Mouse (Mus musculus): ENCODE results near the gene Hyal2.

Gene Hyal2

GRCm38 (mm10) chr9:107590773-107591060, 23.0 kb downstream of the Hyal2 start:
- no peak for DNase-seq

DNA sequence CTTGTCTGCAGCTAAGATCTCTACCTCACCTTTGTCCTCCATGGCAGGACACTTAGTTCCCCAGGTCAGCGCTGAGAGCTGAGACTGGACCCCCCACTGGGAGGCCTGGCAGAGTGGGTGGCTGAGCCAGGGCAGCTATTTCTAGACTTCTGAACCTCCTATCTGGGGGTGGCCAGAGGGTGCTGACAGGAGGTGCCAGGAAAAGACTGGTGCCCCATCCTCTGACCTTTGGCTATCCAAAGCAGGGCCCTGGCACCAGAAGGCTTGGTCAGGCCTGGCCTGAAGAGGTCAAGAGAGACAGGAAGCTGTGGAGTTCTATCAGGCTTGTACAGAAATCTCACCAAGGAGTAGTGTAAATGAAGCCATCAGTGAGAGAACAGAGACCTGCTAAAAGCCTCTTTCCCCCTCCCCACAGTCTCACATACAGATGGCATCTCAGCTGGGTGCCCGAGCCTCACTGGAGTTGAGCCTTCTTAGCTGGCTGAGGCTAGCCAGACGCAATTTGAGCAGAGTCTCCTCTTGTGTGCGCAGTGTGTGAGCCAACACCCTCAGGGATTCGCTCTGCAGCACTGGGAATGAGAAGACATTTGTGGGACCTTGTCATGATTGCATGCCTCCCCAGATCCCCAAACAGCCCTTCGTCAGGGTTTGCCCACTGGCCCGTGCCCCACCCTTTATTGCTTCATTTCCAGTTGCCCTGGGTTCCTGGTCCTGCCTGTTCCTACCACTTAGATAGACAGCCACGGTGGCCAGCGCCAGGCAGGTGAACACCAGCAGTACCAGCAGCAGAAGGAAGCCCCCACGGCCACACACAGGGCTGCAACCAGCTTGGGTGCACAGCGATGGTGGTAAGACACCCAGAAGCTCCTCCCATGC, 25.6 kb downstream of the Hyal2 start:
- no peak for DNase-seq

GRCm38 (mm10) chr9:107594281-107595062, 26.7 kb downstream of the Hyal2 start:
- no peak for DNase-seq

- no peak for DNase-seq
Measured at GRCm38 (mm10) chr9:107596619-107597569, 29.1 kb downstream of the Hyal2 start.

- no peak for DNase-seq
Measured at GRCm38 (mm10) chr9:107598385-107598784, 30.6 kb downstream of the Hyal2 start.

- no peak for DNase-seq
Measured at GRCm38 (mm10) chr9:107599433-107599832, 31.7 kb downstream of the Hyal2 start.

GRCm38 (mm10) chr9:107599842-107600241, 32.1 kb downstream of the Hyal2 start:
- DNase-seq: no peak

DNA sequence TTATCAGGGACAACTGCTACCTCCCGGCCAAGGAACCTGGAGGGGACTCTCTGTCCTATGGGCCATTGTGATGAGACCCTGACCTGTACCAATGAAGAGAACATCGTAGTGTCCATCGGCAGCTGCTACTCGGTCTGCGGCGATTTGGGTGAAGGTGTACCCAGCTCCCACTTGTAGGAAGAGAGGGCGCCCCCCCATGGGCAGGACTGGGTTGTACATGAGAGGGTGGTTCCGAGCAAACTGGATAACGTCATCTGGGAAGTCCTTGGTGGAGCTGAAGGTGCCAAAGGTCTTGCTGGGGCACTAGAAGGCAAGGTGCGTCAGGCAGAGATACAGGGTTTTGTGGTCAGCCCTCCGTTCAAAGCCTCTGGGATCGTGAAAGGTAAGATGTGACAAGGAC, 33.0 kb downstream of the Hyal2 start:
- DNase-seq: peak; percentile 27 to 31

DNA sequence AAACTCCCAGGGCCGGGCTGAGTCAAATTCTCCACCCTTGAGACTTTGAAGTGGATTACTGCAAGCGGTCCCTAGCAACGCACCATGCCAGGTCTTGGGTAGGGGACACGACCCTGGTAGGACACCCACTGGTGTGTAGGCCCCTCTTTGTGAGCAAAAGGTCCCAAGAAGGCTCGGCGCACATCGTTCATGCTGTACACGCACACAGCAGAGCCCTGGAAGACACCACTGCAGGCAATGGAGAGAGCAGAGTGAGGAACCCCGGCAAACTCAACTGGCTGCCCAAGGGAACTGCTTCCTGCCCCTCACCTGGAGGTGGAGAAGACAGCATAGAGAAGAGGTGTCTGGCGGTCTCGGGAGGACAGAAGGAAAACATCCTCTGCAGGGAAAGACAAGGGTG, 33.5 kb downstream of the Hyal2 start:
- no peak for DNase-seq

DNA sequence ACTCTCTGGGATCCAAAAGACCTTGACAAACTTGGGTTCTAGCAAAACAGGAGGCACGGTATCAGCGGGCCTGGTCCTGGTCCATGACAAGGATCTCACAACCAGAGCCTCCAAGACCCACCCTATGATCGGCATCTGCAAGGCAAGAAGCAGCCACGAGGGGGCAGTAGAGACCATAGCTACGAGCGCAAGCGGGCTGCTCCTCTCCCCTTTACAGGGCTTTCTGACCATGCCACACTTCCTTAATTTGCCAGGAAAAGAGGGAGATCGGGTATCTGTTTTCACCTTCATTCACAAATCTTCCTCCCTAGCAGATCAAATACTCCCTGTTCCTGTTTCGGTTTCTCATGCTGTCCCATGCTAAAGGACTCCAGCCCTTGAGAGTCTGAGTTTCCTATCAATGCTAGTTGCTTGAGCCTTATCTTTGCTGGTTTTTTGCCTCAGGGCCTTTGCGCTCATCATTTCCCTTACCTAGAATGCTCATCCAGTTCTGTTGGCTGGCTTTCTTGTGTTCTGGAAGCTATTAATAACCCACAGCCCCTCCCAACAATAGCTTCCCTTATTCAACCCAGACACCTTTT, 34.4 kb downstream of the Hyal2 start:
- DNase-seq: peak; percentile 95 to 96

DNA sequence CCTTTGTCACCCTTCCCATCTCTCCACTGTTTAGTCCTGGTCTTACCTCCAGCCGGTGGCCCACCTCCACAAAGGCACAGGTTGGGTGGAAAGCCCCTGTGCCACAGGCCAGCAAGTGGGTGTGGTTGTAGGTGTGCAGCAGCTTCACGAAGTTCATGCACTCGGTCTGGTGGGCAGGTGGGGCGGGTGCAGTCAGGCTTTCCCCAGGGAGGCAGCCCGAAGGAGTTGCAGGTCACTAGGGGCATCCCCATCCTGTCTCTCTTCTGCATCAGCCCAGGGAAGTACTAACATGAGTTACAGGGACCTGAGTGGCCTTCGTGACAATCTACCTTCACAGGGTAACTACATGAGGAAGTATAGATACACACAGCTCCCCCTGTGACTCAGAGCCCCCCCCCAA, 35.5 kb downstream of the Hyal2 start:
- peak; percentile 65 to 74 for DNase-seq

DNA sequence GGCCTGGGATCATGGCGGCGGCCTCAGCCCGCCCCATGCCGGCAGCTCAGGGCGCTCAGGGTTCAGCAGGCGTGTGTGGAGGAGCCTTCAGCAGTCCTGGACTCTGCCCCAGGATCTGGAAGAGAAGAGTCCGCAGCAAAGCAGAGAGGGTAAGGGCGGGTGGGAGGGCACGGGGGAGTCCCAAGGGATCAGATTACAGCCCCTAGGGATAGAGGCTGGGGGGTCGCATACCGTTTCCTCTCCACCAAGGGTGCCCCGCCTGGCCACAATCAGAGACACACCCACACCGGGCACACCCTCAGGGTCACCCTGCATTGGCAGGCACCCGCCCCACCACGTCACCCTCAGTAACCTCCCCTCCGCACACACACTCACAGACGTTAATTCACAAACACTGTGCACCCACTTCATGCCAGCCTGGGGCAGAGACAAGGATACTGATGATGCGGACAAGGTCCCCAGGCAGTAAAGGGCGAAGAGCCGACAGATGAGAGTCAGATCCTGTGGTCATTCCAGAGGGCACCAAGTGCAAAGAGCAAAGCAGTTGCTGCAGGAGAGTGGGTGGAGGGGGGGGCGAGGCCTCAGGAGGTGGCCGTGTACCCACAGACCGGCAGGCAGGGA, 37.4 kb downstream of the Hyal2 start:
- DNase-seq: no peak

- no peak for DNase-seq
Measured at GRCm38 (mm10) chr9:107606591-107606990, 38.8 kb downstream of the Hyal2 start.

- DNase-seq: no peak
Measured at GRCm38 (mm10) chr9:107607036-107607435, 39.3 kb downstream of the Hyal2 start.

DNA sequence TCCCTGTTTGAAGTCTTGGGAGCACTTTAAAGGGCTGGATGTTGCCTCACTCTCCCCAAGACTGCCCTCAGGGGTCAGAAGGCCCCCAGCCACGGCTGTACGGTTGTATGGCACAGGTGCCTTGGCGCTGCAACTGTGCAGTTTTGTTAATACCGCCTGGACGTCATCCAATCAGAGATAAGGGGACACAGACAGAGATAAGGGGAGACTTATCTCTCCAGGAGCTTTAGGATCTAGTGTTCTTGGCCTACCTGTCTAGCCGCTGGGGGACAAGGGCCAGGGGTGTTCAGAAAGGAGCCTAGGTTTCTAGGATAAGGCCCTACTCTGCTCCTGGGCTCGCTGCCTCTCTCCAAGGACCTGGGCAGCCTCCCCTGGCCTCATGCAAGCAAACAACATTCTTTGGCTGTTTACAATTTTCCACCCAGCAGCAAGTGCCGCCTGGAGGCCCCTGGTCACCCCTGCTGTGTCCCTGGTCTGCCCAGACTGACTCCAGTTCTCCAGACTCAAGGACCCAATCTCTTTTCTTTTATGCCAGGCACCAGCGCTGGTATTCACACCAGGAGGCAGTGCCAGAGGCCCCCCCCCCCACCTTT, 40.0 kb downstream of the Hyal2 start:
- DNase-seq: no peak

DNA sequence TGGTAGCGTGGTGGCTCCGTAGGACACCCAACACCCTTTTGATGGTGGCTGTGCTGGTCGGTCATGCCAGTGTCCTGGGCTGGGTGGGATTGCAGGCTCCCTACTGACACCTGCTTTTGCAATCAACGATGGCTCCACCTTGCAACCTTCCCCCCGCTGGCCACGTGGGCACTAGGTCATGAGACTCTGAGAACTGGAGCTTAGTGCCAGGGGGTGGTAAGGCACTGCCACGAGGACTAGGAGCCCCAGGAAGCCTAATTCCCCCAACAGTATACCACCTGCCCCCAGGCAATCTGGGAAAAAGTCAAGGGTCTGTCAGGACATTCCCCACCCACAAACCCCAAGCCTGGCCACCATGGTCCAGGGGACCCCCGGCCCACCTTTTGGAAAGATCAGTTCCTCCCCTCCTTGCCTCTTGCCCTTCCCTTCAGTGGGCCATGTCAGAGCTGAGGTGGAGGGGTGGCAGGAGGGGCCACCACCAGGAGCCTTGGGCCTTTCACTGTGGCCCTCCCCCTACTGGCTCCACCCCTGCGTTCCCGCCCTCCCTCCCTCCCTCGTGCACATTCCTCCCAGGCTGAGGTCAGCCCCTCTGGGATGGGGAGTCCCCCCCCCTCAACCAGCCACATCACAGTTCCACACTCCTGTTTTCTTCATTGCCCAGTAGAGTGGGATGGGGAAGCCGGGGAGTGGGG, 41.1 kb downstream of the Hyal2 start, which contains the start of gene Sema3b:
Gene Sema3b, minus strand, starts transcription at position 489 of the 692 bp plus-strand sequence.
- DNase-seq: no peak

DNA sequence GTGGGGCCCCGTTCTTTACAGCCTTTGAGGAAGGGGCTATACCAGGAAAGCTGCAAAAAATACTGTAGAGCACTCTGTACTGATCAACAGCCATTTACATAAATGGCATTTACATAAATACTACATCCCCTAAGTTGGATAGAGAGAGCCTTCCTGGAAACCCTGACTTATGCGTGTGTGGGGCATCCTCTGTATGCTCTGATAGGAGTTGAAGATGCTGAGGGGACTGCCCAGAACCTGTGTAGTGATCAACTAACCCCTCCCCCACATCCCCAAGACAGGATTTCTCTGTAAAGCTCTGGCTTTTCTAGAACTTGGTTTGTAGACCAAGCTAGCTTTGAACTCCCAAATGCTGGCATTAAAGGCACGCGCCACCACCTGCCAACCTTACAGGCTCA, 41.7 kb downstream of the Hyal2 start:
- DNase-seq: no peak

- DNase-seq: no peak
Measured at GRCm38 (mm10) chr9:107611456-107612190, 43.9 kb downstream of the Hyal2 start.

GRCm38 (mm10) chr9:107612191-107612944, 44.6 kb downstream of the Hyal2 start:
- DNase-seq: peak; percentile 99
